Mouse (Mus musculus) liver, postnatal 0 days (tissue): ENCODE measurements at regions not wholly inside any gene's neighbourhood (a gene's known extent, or its start where the extent isn't known, plus 50 kb on each side); places are given as distances from the start of the nearest gene placed in this dataset.
"Not testable (repeated sequence)": the region's sequence is repeated elsewhere in the genome, so short reads cannot be mapped to it uniquely, and the experiment has no call there.

Experiments used
- ATAC-seq: fragments of 200-750 bp; cut with Nextera tagmentation; 2 replicates; pipeline ENCODE4 v1.8.0; 2017; ENCODE audit warnings: mild to moderate bottlenecking, moderate library complexity
- DNase-seq: peaks from one replicate; pipeline ENCODE4 v3.0.0-alpha.2; 2016
- H3K27ac ChIP-seq: fragments of 300-500 bp; sonication (generic); 2 replicates; pipeline ENCODE4 v1.5.1; 2014; ENCODE audit warnings: antibody characterized with exemption, moderate library complexity, mild to moderate bottlenecking, low read depth
- H3K27me3 ChIP-seq: fragments of 300-500 bp; sonication (generic); 2 replicates; pipeline ENCODE4 v1.6.1; 2014; ENCODE audit warnings: low read length, control low read depth, mixed read lengths; ENCODE audit not compliant: insufficient read depth
- H3K36me3 ChIP-seq: fragments of 300-500 bp; sonication (generic); replicated peaks from 2 replicates; pipeline ENCODE4 v1.6.1; 2014; ENCODE audit warnings: mild to moderate bottlenecking, control low read depth, low read length, moderate library complexity, mixed read lengths; ENCODE audit not compliant: insufficient read depth
- H3K4me1 ChIP-seq: fragments of 300-500 bp; sonication (generic); 2 replicates; pipeline ENCODE4 v1.6.1; 2014; ENCODE audit warnings: antibody characterized with exemption, mild to moderate bottlenecking, control low read depth; ENCODE audit not compliant: insufficient read depth
- H3K4me2 ChIP-seq: fragments of 300-500 bp; sonication (generic); 2 replicates; pipeline ENCODE4 v1.6.1; 2014; ENCODE audit warnings: low read depth, mild to moderate bottlenecking, low read length, moderate library complexity, mixed read lengths
- H3K4me3 ChIP-seq: fragments of 300-500 bp; sonication (generic); 2 replicates; pipeline ENCODE4 v1.5.1; 2014; ENCODE audit warnings: low read depth, low read length
- H3K9ac ChIP-seq: fragments of 300-500 bp; sonication (generic); replicated peaks from 2 replicates; pipeline ENCODE4 v1.6.1; 2014; ENCODE audit warnings: mild to moderate bottlenecking, moderate library complexity
- H3K9me3 ChIP-seq: fragments of 300-500 bp; sonication (generic); 2 replicates; pipeline ENCODE4 v1.6.1; 2016; ENCODE audit warnings: mild to moderate bottlenecking, control low read depth, low read length, mixed read lengths
- CTCF ChIP-seq: sonication (generic); IDR thresholded peaks from 2 replicates; pipeline ENCODE4 v1.5.1; 2016; ENCODE audit warnings: antibody characterized with exemption, low read depth
- EP300 ChIP-seq: IDR thresholded peaks from 2 replicates; pipeline ENCODE4 v1.6.1; 2016; ENCODE audit warnings: antibody characterized with exemption, low read depth, mild to moderate bottlenecking
- WGBS: fragments of 180-500 bp; shearing (Covaris S2); extraction: QIAGEN DNeasy Blood & Tissue Kit; methylation state at CpG from one replicate; pipeline ENCODE4 v1.1.7; 2014; ENCODE audit not compliant: insufficient replicate concordance; 5-methylcytosine and 5-hydroxymethylcytosine counted together

DNA sequence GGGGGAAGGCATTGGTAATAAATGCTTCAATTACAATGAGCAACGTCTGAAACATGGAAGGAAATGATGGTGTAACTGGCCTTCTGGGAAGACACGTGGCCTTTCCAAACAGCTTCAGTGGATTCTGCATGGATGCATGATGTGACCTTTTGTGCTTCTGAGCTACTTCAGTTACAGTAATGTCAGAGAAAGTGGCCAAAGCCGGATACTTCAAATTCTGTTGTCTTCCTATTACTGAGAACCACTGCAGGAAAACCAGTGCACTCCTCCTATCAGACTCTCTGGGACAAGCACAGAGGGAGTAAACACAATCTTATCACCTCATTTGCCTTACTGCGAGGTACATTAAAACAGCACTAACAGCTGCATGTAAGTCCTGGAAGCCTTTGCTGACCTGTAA lies 113.0 kb upstream of the Cnksr3 start:
- no peaks in the 10 kb centered on the region for H3K9me3 ChIP-seq
- TF ChIP-seq EP300: peak; percentile 60
- TF ChIP-seq CTCF: no peak
- ATAC-seq (peak; percentile 62), DNase-seq (no peak)
- H3K27ac ChIP-seq: no peak overlapping the region
- no peaks in the 10 kb centered on the region for H3K4me1 ChIP-seq
- H3K27me3 ChIP-seq: no peaks in the 10 kb centered on the region
- H3K4me2 ChIP-seq: no peak overlapping the region
- H3K9ac ChIP-seq: no peak overlapping the region
- no peaks in the 10 kb centered on the region for H3K36me3 ChIP-seq
- no peak overlapping the region for H3K4me3 ChIP-seq
- WGBS: 40% methylated on average over 4 of the region's 4 CpGs

GRCm38 (mm10) chr10:7323258-7323657 lies 111.2 kb upstream of the Cnksr3 start:
- DNase-seq (no peak), ATAC-seq (peak; percentile 54)
- Histone ChIP-seq H3K4me1 (no peaks in the 10 kb centered on the region), H3K27me3 (no peaks in the 10 kb centered on the region), H3K4me2 (no peak overlapping the region), H3K9ac (no peak overlapping the region), H3K4me3 (no peak overlapping the region), H3K27ac (no peak overlapping the region), H3K36me3 (no peaks in the 10 kb centered on the region), H3K9me3 (no peaks in the 10 kb centered on the region)
- WGBS: 21% methylated on average over 3 of the region's 3 CpGs
- TF ChIP-seq CTCF (no peak), EP300 (no peak)

DNA sequence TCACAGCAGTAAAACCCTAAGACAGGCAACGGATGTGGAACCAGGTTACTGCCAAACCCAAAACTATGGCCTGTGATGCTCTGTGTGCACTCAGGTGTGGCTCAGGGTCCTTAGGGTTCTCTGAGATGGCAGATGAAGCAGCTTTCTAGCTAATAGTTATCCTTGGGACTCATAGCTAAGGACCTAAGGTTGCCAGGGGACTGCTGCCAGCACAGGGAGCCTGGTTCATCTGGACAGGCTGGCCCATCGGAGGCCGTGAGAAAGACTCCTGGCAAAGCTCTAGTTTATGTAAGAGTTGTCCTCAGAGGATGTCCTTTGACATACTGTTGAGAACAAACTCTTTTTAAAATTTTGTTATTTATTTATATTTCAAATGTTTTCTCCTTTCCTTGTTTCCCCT lies 97.9 kb upstream of the Cnksr3 start:
- TF ChIP-seq CTCF: no peak
- TF ChIP-seq EP300: no peak
- no peaks in the 10 kb centered on the region for H3K36me3 ChIP-seq
- H3K4me2 ChIP-seq: no peak overlapping the region
- no peaks in the 10 kb centered on the region for H3K27me3 ChIP-seq
- 64% methylated on average over 3 of the region's 3 CpGs for WGBS
- H3K27ac ChIP-seq: no peak overlapping the region
- no peak overlapping the region for H3K9ac ChIP-seq
- ATAC-seq (no peak), DNase-seq (no peak)
- H3K4me3 ChIP-seq: no peak overlapping the region
- H3K9me3 ChIP-seq: no peaks in the 10 kb centered on the region
- H3K4me1 ChIP-seq: no peaks in the 10 kb centered on the region

- WGBS: 60% methylated on average over 3 of the region's 3 CpGs
- not testable (repeated sequence) for H3K9me3 ChIP-seq, H3K36me3 ChIP-seq, H3K4me1 ChIP-seq, H3K27me3 ChIP-seq, H3K9ac ChIP-seq, H3K27ac ChIP-seq, H3K4me2 ChIP-seq, H3K4me3 ChIP-seq, ATAC-seq, DNase-seq
These were observed 93.8 kb upstream of the Cnksr3 start for GRCm38 (mm10) chr10:7305881-7306280.

GRCm38 (mm10) chr10:7298377-7298776 lies 86.3 kb upstream of the Cnksr3 start:
- no peaks in the 10 kb centered on the region for H3K27me3 ChIP-seq
- TF ChIP-seq CTCF (no peak), EP300 (peak; percentile 69)
- no peaks in the 10 kb centered on the region for H3K4me1 ChIP-seq
- peak; percentile 19 for DNase-seq
- H3K9ac ChIP-seq: no peak overlapping the region
- WGBS: 66% methylated on average over 7 of the region's 7 CpGs
- H3K27ac ChIP-seq: no peak overlapping the region
- no peaks in the 10 kb centered on the region for H3K36me3 ChIP-seq
- peak; percentile 74 for ATAC-seq
- no peak overlapping the region for H3K4me2 ChIP-seq
- no peak overlapping the region for H3K4me3 ChIP-seq
- no peaks in the 10 kb centered on the region for H3K9me3 ChIP-seq

GRCm38 (mm10) chr10:7295921-7296320 lies 83.9 kb upstream of the Cnksr3 start:
- no peak for ATAC-seq
- TF ChIP-seq EP300: no peak
- no peak for TF ChIP-seq CTCF
- Histone ChIP-seq H3K9ac (no peak overlapping the region), H3K4me3 (no peak overlapping the region), H3K4me2 (no peak overlapping the region), H3K4me1 (no peaks in the 10 kb centered on the region), H3K36me3 (no peaks in the 10 kb centered on the region), H3K27me3 (no peaks in the 10 kb centered on the region), H3K27ac (no peak overlapping the region), H3K9me3 (no peaks in the 10 kb centered on the region)
- no peak for DNase-seq
- WGBS: 87% methylated on average over 5 of the region's 5 CpGs

DNA sequence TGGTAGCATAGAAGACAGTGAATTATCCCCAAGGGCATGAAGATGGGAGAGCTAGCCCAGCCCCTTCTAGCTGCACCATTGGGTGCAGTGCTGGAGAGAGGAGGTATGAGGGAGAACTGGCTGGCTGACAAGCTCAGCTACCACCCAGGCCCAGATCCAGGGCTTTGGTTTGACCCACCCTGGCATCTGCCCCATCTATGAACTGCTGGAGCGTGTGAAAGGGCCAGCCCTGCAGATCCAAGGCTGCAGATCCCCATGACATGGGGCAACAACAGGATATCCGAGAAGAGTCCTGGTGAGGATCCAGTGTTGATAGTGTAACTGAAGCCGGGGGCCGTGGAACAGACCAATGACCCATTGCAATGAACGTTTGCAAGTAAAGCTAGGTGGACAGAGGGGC lies 81.2 kb upstream of the Cnksr3 start:
- Histone ChIP-seq H3K36me3 (no peaks in the 10 kb centered on the region), H3K9ac (no peak overlapping the region), H3K27me3 (no peaks in the 10 kb centered on the region), H3K27ac (no peak overlapping the region), H3K9me3 (no peaks in the 10 kb centered on the region), H3K4me2 (no peak overlapping the region), H3K4me1 (no peaks in the 10 kb centered on the region), H3K4me3 (no peak overlapping the region)
- ATAC-seq: no peak
- TF ChIP-seq CTCF: no peak
- no peak for TF ChIP-seq EP300
- no peak for DNase-seq
- WGBS: 75% methylated on average over 5 of the region's 5 CpGs
